Mouse (Mus musculus): ENCODE measurements around the gene Usp12.
A peak's percentile ranks its signal among the peaks of the same experiment; 100 is the strongest.
"Not testable (repeated sequence)": the region's sequence is repeated elsewhere in the genome, so short reads cannot be mapped to it uniquely, and the experiment has no call there.

The Usp12 gene

DNA sequence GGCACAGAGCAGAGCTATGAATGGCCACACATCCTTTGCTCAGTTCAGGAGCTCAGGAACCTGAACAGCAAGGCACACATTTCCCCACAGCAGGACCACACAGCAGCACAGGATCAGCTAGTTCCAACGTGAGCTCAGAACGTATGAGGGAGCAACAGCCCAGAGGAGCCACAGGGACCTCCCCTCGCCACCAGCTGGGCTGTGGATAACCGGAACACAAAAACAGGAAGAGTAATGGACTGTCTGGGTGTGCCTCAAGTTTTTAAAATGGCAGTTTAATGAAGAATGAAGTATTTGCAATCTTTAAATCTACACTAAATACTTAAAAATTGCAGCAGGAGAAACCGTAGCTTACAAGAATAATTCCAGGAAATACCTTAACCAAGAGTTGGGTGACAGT lies 44.9 kb downstream of the Usp12 start:
- no peak for DNase-seq (ENCODE audit: low spot score in 2 of 2)

- no peak for DNase-seq (ENCODE audit: low spot score in 2 of 2)
These were observed 57.8 kb downstream of the Usp12 start for GRCm38 (mm10) chr5:146736970-146737495.

DNA sequence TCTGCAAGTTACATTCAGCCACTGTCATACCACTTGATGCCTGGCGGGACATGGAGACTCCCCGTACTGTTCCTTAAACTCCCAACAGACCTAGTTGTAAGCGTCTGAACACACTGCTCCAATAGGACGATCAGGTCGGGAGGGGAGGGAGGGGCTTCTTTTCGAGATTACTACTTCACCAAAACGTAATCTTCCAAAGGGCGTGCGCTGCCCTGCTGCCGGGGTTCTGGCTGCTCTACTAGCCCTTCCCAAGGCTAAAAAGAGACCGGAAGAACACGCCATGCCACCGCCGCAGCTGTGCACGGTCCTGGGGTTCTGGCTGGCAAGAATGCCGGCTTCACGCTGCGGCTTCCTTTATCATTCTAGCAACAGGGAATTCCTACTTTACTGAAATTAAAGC lies 58.5 kb downstream of the Usp12 start:
- no peak for DNase-seq (ENCODE audit: low spot score in 2 of 2)

GRCm38 (mm10) chr5:146735054-146735453 lies 59.8 kb downstream of the Usp12 start:
- DNase-seq (ENCODE audit: low spot score in 2 of 2): not testable (repeated sequence)

DNA sequence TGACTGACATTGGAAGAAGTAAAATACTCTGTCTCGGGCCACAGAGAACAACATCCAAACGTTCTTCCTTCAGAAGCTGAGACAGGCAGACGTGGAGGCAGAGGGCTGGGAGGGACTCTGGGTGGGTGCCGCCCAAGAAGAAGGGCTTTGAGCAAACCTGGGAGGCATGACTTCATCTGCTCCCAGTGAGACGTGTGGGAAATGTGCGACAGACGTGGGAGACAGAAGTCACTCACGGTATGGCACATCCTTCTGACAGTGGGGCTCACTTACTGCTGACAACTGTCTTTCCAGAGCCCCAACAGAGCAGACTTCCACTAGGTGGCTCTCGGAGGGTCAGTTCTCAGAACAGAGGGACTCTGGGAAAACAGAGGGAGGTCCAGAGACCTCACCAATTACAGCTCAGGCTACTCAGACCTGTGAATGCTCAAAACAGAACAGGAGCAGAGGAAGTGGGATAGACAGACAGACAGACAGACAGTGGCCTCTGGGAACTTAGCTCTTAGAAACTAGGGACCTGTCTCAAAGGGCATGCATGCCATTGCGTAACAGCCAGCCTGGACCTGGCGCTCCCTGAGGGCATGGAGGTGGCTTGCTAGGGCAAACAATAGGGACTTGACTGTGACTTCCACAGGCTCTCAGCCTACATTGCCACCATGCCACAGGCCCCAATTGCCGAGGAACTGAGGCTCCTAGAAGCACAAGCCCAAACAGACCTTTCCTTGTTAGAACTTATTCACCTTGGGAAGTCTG lies 60.7 kb downstream of the Usp12 start:
- DNase-seq (ENCODE audit: low spot score in 2 of 2): no peak

GRCm38 (mm10) chr5:146733372-146733771 lies 61.4 kb downstream of the Usp12 start:
- no peak for DNase-seq (ENCODE audit: low spot score in 2 of 2)

GRCm38 (mm10) chr5:146727006-146727405 lies 67.8 kb downstream of the Usp12 start:
- no peak for DNase-seq (ENCODE audit: low spot score in 2 of 2)

GRCm38 (mm10) chr5:146724956-146725355 lies 69.8 kb downstream of the Usp12 start:
- DNase-seq (ENCODE audit: low spot score in 2 of 2): no peak

DNA sequence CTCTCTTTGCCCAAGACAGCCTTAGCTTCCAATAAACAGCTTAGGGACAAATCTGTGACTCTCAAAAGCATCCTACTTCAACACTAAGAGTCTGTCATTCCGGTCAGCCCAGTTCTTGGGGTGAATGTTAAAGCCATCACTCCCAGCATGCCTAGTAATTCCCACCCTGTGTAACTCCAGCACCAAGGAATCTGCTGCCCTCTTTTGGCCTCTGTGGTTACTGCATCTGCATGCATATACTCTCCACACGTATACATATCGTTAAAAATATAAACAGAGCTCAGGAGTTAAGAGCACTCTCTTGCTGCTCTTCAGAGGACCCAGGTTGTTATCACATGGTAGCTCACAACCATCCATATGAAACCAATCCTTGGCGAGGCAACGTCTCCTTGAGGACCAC lies 71.4 kb downstream of the Usp12 start:
- DNase-seq (ENCODE audit: low spot score in 2 of 2): no peak

DNA sequence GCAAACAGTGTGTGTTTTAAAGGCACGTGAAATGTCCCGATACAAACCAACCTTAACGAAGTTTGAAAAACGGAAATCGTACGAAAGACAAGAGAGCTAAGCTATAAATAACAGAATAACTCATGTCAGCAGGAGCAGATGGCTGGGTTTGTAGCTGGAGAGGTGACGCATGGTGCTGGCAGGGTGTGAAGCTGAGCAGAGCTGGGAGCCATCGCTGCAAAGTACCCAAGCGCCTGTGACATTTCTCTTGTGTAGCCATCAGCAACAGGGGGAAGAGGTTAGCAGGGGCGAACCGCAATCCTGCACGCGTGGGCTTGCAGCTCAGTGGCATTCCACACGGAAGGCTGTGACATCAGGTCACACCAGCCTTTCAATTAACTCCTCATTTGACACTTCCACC lies 72.6 kb downstream of the Usp12 start:
- no peak for DNase-seq (ENCODE audit: low spot score in 2 of 2)

GRCm38 (mm10) chr5:146719584-146720356 lies 75.0 kb downstream of the Usp12 start:
- no peak for DNase-seq (ENCODE audit: low spot score in 2 of 2)

- no peak for DNase-seq (ENCODE audit: low spot score in 2 of 2)
These were observed 81.0 kb downstream of the Usp12 start for GRCm38 (mm10) chr5:146713836-146714235.

DNA sequence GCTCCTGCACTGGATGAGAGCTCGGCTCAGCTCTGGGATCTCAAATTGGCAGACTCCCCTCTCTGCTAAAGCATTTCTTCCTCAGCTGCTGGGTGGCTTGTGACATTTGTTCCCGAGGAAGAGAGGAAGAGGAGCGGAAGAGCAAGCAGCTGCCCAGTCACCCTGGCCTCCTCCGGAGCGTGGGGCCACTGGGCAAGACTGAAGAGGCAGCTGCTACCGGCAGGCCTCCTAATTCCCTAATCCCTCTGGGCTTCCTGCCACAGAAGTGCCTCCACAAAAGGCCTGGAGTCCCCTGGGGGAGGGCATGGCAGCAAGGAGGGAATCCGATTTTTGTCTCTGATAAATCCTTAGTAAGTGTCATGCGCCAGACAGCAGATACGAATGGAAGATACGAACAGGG lies 81.7 kb downstream of the Usp12 start:
- DNase-seq (ENCODE audit: low spot score in 2 of 2): no peak

- DNase-seq (ENCODE audit: low spot score in 2 of 2): no peak
These were observed 82.4 kb downstream of the Usp12 start for GRCm38 (mm10) chr5:146712282-146712918.

DNA sequence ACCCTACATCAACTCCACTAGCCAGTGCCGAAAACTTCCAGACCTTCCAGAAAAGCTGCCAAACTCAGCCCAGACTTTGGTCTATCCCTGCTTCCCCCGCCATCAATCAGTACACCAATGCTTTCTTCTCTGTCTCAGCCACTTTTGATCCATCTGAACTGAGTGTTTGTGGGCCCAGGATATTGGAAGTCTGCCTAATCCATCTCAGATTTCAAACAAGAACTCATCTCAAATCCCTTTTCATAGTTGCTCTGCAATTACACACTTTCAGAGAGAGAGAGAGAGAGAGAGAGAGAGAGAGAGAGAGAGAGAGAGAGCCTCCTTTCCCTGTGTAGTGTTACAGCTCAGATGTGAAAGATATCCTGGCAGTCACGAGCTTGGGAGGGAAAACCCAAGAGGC lies 85.4 kb downstream of the Usp12 start:
- DNase-seq (ENCODE audit: low spot score in 2 of 2): no peak

DNA sequence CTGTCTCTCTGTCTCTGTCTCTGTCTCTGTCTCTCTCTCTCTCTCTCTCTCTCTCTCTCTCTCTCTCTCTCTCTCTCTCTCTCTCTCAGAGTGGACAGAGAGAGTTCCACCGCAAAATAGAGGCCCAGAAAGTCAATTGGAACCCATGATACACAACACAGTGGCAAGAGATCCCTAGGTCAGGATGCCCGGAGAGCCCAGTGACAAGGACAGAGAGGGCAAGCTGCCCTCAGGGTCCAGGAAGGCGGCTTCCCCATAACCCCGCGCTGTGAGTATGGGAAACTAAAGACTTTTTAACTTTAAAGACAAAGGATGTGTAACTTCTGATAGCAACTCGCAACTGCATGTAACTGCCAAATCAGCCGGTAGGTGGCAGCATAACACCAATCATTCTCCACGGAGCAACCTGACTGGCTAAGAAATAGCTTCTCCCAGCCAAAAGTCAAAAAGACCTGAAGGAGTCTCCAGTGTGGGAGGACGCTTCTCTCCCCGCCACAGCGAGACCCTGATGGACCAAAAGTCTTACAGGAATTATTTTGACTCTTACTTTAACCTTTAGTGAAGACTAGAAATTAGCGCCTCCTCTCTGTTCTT lies 88.9 kb downstream of the Usp12 start:
- DNase-seq (ENCODE audit: low spot score in 2 of 2): peak; percentile 74 to 92

DNA sequence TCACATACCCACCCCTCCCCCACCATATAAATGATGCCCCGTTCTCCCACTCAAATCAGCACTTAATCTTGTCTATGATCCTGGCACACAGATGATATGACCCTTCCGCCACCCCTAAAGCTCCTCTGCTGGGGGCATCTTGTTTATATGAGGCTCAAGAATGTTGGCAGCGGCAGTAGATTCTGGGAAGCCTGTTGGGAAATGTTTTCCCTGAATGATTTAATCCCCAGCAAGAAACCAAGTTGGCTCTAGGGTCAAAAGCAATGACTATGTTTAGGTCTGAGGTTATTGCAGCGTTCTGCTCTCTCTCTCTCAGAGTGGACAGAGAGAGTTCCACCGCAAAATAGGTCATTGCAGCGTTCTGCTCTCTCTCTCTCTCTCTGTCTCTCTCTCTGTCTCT lies 89.4 kb downstream of the Usp12 start:
- no peak for DNase-seq (ENCODE audit: low spot score in 2 of 2)

DNA sequence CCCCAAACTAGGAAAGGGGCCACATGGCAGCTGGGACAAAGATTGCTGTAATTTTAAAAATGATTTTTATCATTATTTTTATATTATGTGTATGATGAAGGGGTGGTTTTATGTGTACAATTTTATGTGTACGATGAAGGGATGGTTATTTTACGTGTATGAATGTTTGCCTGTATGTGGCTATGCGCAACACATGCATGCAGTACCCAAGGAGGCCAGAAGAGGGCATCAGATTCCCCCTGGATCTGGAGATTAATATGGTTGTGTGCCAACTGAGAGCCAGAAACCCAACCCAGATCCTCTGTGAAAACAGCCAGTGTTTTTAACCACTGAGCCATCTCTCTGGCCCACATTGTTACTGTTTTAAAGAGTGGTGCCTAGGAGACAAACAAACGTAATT lies 90.6 kb downstream of the Usp12 start:
- no peak for DNase-seq (ENCODE audit: low spot score in 2 of 2)

DNA sequence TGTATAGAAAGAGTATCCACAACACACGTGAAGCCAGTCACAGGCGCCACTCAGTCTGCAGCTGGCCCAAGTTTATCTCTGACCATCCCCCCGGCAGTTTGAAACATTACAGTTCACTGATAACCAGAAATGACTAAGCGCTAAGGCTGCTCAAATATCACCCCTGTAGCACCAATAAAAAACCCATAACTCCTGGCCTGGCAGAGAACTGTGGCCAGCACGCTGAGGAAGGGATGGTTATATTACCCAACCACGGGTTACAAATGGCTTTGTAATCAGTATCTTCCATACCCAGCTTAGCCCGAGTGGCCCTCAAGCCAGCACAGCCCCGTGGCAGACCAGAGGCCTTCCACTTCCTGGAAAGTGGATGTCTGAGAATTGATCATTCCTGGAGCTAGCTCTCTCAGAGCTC lies 91.1 kb downstream of the Usp12 start:
- DNase-seq (ENCODE audit: low spot score in 2 of 2): no peak

- DNase-seq (ENCODE audit: low spot score in 2 of 2): no peak
These were observed 94.7 kb downstream of the Usp12 start for GRCm38 (mm10) chr5:146700099-146700498.

DNA sequence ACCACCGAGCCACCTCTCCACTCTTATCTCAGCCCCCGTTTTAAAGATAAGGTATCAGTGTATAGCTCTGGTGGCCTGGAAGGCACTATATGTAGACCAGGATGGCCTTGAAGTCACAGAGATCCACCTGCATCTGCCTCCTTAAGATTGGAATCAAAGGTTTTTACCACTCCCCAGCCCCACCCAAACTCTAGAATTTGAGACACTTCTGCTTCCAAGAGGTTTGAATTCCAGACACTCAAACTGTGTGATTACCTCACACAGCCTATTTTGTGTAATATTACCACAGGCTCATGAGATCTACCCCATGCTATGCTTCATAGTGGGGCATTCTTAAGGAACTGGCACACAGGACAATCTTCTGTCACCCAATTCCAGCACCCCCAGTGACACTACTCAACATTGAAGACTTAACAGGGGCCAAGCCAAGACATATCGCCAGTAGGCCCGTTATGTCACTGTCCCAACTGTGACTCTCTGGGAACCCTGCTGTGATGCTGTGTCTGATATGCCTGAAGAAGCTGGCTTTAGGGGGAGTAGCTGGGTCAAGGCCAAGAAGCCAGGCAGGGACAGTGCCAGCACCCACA lies 95.3 kb downstream of the Usp12 start:
- no peak for DNase-seq (ENCODE audit: low spot score in 2 of 2)

DNA sequence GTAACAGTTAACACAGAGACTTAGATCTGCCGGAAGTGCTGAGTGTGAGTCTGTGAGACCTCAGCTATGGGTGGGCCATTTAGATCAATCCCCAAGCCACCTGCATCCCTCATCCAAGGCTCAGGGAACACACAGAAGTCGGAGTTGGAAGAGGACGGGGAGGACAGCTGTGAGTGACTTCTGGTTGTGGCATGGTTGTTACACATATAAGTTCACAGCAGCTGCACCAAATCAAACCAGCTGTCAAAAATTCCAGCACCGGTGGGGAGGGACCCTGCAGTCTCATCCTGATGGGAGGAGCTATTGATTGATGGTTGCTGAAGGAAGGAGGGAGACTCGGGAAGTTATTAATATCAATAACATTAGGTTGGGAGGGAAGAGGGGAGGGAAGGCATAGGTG lies 99.3 kb downstream of the Usp12 start:
- no peak for DNase-seq (ENCODE audit: low spot score in 2 of 2)
